Mouse (Mus musculus): ENCODE measurements around the gene Cdk9. TPM values are rescaled to one million over a fixed set of nuclear protein-coding genes. Genes with fewer than 3 reads are reported as not detected.

Gene Cdk9
- 243 and 261 TPM in 2 replicates for polyA plus RNA-seq (2012; rRNA removed)

DNA sequence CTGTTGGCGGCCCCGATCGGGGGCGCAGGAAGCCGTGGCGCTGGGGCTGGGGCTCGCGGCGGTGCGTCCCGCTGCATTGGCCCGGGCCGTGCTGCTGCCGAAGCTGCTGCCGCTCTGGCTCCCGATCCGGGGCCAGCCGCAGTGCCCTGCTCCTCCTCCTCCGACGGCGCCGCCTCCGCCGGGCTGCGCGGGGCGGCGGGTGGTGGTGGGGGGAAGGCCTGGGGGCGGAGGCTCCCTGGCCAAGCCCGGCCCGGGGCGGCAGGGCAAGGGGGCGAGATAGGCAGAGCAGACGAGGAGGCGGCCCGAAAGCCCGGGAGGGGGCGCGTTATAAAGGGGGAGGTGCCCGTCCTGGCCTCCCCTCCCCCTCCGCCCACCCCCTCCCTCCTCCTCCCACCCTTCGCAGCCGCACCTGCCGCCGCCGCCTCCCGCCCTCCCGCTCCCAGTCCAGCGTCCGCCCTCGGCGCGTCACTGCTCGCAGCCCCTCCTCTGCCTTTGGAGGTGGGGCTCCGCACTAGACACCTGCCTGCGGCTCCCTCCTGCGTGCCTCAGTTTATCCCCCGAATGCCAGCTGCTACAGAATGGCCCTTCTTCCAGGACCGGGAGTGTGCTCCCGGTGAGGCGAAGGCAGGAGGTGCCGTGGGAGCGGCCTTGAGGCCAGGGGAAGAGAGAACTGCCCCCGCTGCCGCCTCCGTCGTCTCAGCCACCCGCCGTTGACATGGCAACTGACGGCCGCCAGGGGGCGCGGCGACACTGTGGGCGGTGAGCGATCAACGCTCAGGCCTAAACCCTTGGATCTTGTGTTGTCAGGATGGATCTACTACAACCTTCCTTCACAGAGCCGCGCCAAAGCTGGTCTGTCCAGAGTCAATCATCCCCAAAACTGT is at the start of gene Cdk9:
TSS of gene Cdk9 (minus strand) at position 143 of the 884 bp plus-strand sequence.

DNA sequence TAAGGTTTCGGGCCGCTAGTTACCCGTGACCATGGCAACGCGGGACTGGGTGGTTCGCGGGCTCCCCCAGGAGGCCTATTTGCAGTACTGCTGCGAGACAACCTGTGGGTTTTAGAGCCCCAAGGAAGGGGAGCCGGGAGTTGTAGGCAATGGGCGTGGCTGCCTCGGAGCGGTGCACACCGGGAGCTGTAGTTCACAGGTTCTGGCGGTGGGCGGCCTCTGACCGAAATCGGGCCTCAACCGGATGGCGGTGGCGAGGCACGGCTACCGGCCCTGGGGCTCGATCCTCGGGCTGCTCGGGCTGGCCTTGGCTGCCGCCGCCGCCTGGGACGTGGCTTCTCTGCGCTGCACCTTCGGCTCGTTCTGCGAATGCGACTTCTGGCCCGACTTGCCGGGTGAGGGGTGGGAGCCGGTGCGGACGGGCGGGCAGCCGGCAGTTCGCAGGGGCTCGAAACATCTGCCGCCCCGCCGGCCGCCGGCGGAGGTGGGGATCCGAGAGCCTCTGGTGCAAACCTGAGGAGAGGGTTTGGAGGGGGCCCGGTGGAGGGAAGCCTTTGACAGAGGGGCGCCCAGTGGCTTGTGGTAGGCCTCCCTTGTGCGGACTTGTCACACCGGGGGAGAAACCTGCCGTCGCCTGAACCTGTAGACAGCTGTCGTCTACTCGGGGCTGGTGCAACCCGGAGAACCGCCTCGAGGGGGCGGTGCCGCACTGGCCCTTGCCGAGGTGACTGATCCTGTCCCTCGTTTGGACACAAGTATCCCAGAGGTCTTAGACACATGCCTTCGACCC is 44.4 kb upstream of the Cdk9 start, which contains the start of gene Tor2a:
TSS of gene Tor2a (plus strand) at position 179 of the 790 bp plus-strand sequence.

DNA sequence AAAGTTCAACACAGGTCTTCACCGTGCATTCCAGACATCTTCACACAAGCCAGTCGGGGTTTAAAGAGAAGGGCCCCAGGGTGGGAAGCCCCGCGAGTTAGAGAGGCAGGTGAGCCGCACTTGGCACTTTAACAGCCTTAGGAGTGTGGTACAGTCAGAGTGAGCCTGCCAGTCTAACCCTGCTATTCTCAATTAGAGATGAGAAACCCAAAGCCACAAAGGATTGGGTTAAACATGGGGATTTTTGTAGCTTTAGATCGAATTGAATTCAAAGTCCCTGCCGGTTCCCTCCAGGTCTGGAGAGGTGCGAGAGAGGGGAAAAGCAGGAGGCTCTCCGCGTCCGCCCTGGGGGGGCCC is 28.0 kb upstream of the Cdk9 start, which contains the start of gene 6330409D20Rik:
TSS of gene 6330409D20Rik (minus strand) at position 101 of the 357 bp plus-strand sequence.

DNA sequence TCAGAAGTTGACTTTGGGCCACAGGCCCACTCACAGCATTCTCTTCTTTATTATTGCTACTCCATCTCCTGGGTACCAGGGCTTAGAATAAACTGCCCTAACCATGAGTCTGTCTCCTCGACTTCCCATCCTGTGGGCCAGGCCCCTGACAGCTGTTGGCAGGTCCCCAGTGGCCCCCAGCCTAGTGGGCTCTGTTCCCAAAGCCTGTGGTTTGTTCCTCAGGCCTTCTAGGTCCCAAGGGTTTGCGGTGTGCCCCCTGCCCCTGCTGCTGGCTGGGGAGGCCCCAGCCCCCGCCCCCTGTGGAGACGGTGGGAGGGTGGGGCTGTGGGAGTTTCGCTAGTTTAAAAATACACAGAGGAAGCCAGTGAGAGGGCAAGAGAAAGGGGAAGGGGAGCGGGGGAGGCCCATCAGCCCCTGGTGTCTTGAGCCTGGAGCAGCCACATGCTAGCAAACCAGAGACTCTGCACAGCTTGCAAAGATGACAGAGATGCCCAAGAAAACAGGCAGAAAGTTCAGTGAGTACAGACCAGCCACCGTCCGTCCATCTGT is 7.9 kb upstream of the Cdk9 start, which contains the start of gene Sh2d3c:
TSS of gene Sh2d3c (plus strand) at position 375 of the 549 bp plus-strand sequence.

DNA sequence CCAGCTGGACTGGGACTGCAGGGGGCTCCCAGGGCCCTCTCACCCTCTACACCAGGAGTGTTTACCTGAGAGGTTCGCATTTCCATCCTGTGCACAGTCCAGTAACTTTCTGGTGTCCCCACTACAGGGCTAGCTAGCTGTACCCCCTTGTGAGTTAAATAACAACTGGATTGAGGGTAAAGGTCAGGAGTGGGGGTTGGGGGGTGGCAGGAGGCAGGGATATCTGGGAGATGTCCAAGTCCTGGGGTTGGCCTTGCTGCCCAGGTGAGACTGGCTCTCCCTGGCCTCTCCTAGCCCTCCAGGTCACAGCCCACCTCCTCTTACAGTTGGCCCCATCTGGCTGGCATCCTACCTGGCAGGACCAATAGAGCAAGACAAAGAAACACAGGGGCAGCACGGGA is 8.9 kb downstream of the Cdk9 start, which contains the start of gene Fpgs:
TSS of gene Fpgs (minus strand) at position 125 of the 401 bp plus-strand sequence.

Other genes starting within 250 kb of the Cdk9 start
- 8.6 and 10.4 TPM in 2 replicates for gene Fam102a, start 177.7 kb downstream of the Cdk9 start, polyA plus RNA-seq (2012; rRNA removed)
- 162 and 163 TPM in 2 replicates for gene Dpm2, start 142.2 kb downstream of the Cdk9 start, polyA plus RNA-seq (2012; rRNA removed)
- gene Pip5kl1, start 138.3 kb downstream of the Cdk9 start, polyA plus RNA-seq (2012; rRNA removed), result 12.2 and 12.4 TPM in 2 replicates
- 0.16 and 0.17 TPM in 2 replicates for gene 9430097D07Rik, start 137.4 kb downstream of the Cdk9 start, polyA plus RNA-seq (2012; rRNA removed)
- gene St6galnac4, start 126.0 kb downstream of the Cdk9 start, polyA plus RNA-seq (2012; rRNA removed), result 17.9 and 23.0 TPM in 2 replicates
- gene St6galnac6, start 113.4 kb downstream of the Cdk9 start, polyA plus RNA-seq (2012; rRNA removed), result 20.1 and 25.6 TPM in 2 replicates
- gene Ak1, start 91.3 kb downstream of the Cdk9 start, polyA plus RNA-seq (2012; rRNA removed), result 35.9 and 36.5 TPM in 2 replicates
- 24.4 and 31.1 TPM in 2 replicates for gene Eng, start 66.5 kb downstream of the Cdk9 start, polyA plus RNA-seq (2012; rRNA removed)
- gene Fpgs, start 8.9 kb downstream of the Cdk9 start, polyA plus RNA-seq (2012; rRNA removed), result 35.7 and 45.6 TPM in 2 replicates
- gene Sh2d3c, start 8.0 kb upstream of the Cdk9 start, polyA plus RNA-seq (2012; rRNA removed), result 43.8 and 50.4 TPM in 2 replicates
- 3.1 TPM in 2 replicates for gene 6330409D20Rik, start 27.9 kb upstream of the Cdk9 start, polyA plus RNA-seq (2012; rRNA removed)
- 66.0 and 68.9 TPM in 2 replicates for gene Tor2a, start 44.2 kb upstream of the Cdk9 start, polyA plus RNA-seq (2012; rRNA removed)
- gene Ttc16, start 62.6 kb upstream of the Cdk9 start, polyA plus RNA-seq (2012; rRNA removed), result 1.2 and 1.7 TPM in 2 replicates
- gene Ptrh1, start 62.7 kb upstream of the Cdk9 start, polyA plus RNA-seq (2012; rRNA removed), result 8.2 and 9.7 TPM in 2 replicates
- gene Cfap157, start 71.4 kb upstream of the Cdk9 start, polyA plus RNA-seq (2012; rRNA removed), result 0.41 and 1.1 TPM in 2 replicates
- gene Stxbp1, start 134.2 kb upstream of the Cdk9 start, polyA plus RNA-seq (2012; rRNA removed), result 156 and 171 TPM in 2 replicates
- 40.9 and 49.2 TPM in 2 replicates for gene Fam129b, start 163.0 kb upstream of the Cdk9 start, polyA plus RNA-seq (2012; rRNA removed)
- gene Rpl12, start 248.5 kb upstream of the Cdk9 start, polyA plus RNA-seq (2012; rRNA removed), result 826 and 889 TPM in 2 replicates
- 26.4 and 26.6 TPM in 2 replicates for gene Lrsam1, start 248.5 kb upstream of the Cdk9 start, polyA plus RNA-seq (2012; rRNA removed)

Data from central nervous system, embryonic 14 days (tissue).